Mouse (Mus musculus): Measurements from ENCODE around the gene Cnga3. TPM values are rescaled to one million over a fixed set of nuclear protein-coding genes. Genes with fewer than 3 reads are reported as not detected.
A peak's percentile ranks its signal among the peaks of the same experiment; 100 is the strongest.

Gene Cnga3
- polyA plus RNA-seq (2012; rRNA removed), result not detected in 2 replicates

DNA sequence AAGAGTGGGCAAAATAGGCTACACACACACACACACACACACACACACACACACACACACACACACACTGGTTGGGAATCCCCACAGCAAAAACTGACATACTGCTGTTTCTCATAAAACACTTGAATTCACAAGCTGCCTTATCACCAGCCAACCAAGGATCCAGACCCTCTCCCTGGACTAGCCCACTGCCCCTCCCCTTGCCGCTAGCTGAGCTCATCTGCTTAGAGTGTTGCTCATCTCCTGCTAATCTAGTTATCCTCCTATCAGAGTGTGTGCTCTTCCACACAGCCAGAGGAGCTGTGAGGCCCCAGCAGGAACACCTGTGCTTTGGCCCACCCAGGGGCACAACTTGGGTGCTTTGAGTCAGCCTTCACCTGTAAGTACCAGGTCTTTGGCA, at the start of gene Cnga3:
Gene Cnga3 (plus strand): TSS at position 291 of the 400 bp plus-strand sequence.
- Histone ChIP-seq H3K4me3 (ENCODE audit: insufficient read depth, low read depth, low read length) (no peak within 1 kb of the TSS), H3K27ac (ENCODE audit: insufficient read depth, low read depth, low read length) (no peak within 1 kb of the TSS), H3K36me3 (ENCODE audit: control insufficient read depth, insufficient read depth, low read length) (no peaks in the 10 kb centered on the region), H3K27me3 (replicated peaks; ENCODE audit: control insufficient read depth, insufficient read depth, low read length) (no peaks in the 10 kb centered on the region), H3K4me1 (ENCODE audit: control insufficient read depth, insufficient read depth, low read length) (no peaks in the 10 kb centered on the region)
- 56% methylated on average over 1 of the region's 1 CpGs for WGBS
- TF ChIP-seq CTCF (conservative IDR thresholded peaks at IDR 0.05; ENCODE audit: insufficient read depth, insufficient read length, low read depth, low read length) (no peak), POLR2A (IDR thresholded peaks at IDR 0.05; ENCODE audit: low read depth, low read length) (no peak)
- no peak for DNase-seq

DNA sequence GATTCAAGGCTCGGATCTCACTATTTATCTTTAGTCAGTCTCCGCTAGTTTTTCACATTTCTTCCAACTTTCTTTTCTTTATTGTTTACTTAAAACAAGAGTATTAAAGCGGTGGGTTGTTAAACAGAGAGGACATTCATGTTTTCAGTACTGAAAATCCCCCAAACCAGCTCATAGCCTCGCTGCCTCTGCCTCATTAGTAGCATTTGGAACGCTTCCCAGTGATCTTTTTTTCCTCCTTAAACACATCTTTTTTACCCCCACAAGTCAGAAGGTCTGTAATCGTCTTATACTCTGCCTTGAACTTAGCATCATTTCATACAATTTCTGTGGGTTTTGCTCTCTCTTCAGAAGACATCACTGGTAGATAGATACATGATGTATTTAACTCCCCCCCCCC, 48.2 kb upstream of the Cnga3 start:
- Histone ChIP-seq H3K27me3 (replicated peaks; ENCODE audit: control insufficient read depth, insufficient read depth, low read length) (no peaks in the 10 kb centered on the region), H3K4me3 (ENCODE audit: insufficient read depth, low read depth, low read length) (no peak overlapping the region), H3K27ac (ENCODE audit: insufficient read depth, low read depth, low read length) (no peak overlapping the region), H3K4me1 (ENCODE audit: control insufficient read depth, insufficient read depth, low read length) (no peaks in the 10 kb centered on the region), H3K36me3 (ENCODE audit: control insufficient read depth, insufficient read depth, low read length) (no peaks in the 10 kb centered on the region)
- no peak for DNase-seq
- 62% methylated on average over 6 of the region's 6 CpGs for WGBS
- TF ChIP-seq POLR2A (IDR thresholded peaks at IDR 0.05; ENCODE audit: low read depth, low read length), result no peak
- no peak for TF ChIP-seq CTCF (conservative IDR thresholded peaks at IDR 0.05; ENCODE audit: insufficient read depth, insufficient read length, low read depth, low read length)

- TF ChIP-seq POLR2A (IDR thresholded peaks at IDR 0.05; ENCODE audit: low read depth, low read length), result no peak
- TF ChIP-seq CTCF (conservative IDR thresholded peaks at IDR 0.05; ENCODE audit: insufficient read depth, insufficient read length, low read depth, low read length), result no peak
- WGBS, result 84% methylated on average over 7 of the region's 7 CpGs
- no peak overlapping the region for H3K4me3 ChIP-seq (ENCODE audit: insufficient read depth, low read depth, low read length)
- H3K27ac ChIP-seq (ENCODE audit: insufficient read depth, low read depth, low read length), result no peak overlapping the region
- H3K36me3 ChIP-seq (ENCODE audit: control insufficient read depth, insufficient read depth, low read length), result no peaks in the 10 kb centered on the region
- no peak for DNase-seq
- H3K4me1 ChIP-seq (ENCODE audit: control insufficient read depth, insufficient read depth, low read length), result no peaks in the 10 kb centered on the region
- no peaks in the 10 kb centered on the region for H3K27me3 ChIP-seq (replicated peaks; ENCODE audit: control insufficient read depth, insufficient read depth, low read length)
These were observed 46.3 kb upstream of the Cnga3 start for GRCm38 (mm10) chr1:37167918-37168317.

- Histone ChIP-seq H3K4me1 (ENCODE audit: control insufficient read depth, insufficient read depth, low read length) (no peaks in the 10 kb centered on the region), H3K36me3 (ENCODE audit: control insufficient read depth, insufficient read depth, low read length) (no peaks in the 10 kb centered on the region), H3K27ac (ENCODE audit: insufficient read depth, low read depth, low read length) (no peak overlapping the region), H3K27me3 (replicated peaks; ENCODE audit: control insufficient read depth, insufficient read depth, low read length) (no peaks in the 10 kb centered on the region), H3K4me3 (ENCODE audit: insufficient read depth, low read depth, low read length) (no peak overlapping the region)
- 78% methylated on average over 2 of the region's 2 CpGs for WGBS
- no peak for TF ChIP-seq POLR2A (IDR thresholded peaks at IDR 0.05; ENCODE audit: low read depth, low read length)
- peak; percentile 21; the same call in 1 of the 2 replicates for TF ChIP-seq CTCF (conservative IDR thresholded peaks at IDR 0.05; ENCODE audit: insufficient read depth, insufficient read length, low read depth, low read length)
- no peak for DNase-seq
These were observed 36.4 kb upstream of the Cnga3 start for GRCm38 (mm10) chr1:37177874-37178273.

- TF ChIP-seq CTCF (conservative IDR thresholded peaks at IDR 0.05; ENCODE audit: insufficient read depth, insufficient read length, low read depth, low read length), result no peak
- TF ChIP-seq POLR2A (IDR thresholded peaks at IDR 0.05; ENCODE audit: low read depth, low read length), result no peak
- no peaks in the 10 kb centered on the region for H3K36me3 ChIP-seq (ENCODE audit: control insufficient read depth, insufficient read depth, low read length)
- no peaks in the 10 kb centered on the region for H3K4me1 ChIP-seq (ENCODE audit: control insufficient read depth, insufficient read depth, low read length)
- no peaks in the 10 kb centered on the region for H3K27me3 ChIP-seq (replicated peaks; ENCODE audit: control insufficient read depth, insufficient read depth, low read length)
- WGBS, result 76% methylated on average over 5 of the region's 5 CpGs
- DNase-seq, result no peak
- no peak overlapping the region for H3K27ac ChIP-seq (ENCODE audit: insufficient read depth, low read depth, low read length)
- H3K4me3 ChIP-seq (ENCODE audit: insufficient read depth, low read depth, low read length), result no peak overlapping the region
These were observed 34.4 kb upstream of the Cnga3 start for GRCm38 (mm10) chr1:37179852-37180251.

DNA sequence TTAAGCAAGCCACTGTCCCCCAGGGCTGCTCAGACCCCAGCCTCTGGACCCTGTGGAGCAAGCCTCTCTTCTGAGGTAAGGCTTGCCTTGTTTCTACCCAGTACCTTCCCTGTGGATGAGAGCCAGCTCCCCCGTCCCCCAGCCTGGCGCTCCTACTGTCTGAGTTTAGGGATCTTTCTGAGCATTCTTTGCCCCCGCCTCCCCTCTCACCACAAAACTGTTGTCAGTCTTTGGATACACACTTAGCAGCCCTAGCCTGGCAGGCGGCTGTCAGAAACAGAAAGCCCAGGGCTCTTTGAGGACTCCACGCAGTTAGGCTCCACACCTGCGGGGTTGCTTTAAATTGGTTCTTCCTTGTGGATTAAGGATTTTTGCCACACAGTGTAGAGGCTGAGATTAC, 27.2 kb upstream of the Cnga3 start:
- no peaks in the 10 kb centered on the region for H3K4me1 ChIP-seq (ENCODE audit: control insufficient read depth, insufficient read depth, low read length)
- DNase-seq, result no peak
- TF ChIP-seq CTCF (conservative IDR thresholded peaks at IDR 0.05; ENCODE audit: insufficient read depth, insufficient read length, low read depth, low read length) (no peak), POLR2A (IDR thresholded peaks at IDR 0.05; ENCODE audit: low read depth, low read length) (no peak)
- no peak overlapping the region for H3K27ac ChIP-seq (ENCODE audit: insufficient read depth, low read depth, low read length)
- no peaks in the 10 kb centered on the region for H3K36me3 ChIP-seq (ENCODE audit: control insufficient read depth, insufficient read depth, low read length)
- no peak overlapping the region for H3K4me3 ChIP-seq (ENCODE audit: insufficient read depth, low read depth, low read length)
- 85% methylated on average over 6 of the region's 6 CpGs for WGBS
- H3K27me3 ChIP-seq (replicated peaks; ENCODE audit: control insufficient read depth, insufficient read depth, low read length), result no peaks in the 10 kb centered on the region

- 58% methylated on average over 4 of the region's 4 CpGs for WGBS
- no peak overlapping the region for H3K4me3 ChIP-seq (ENCODE audit: insufficient read depth, low read depth, low read length)
- TF ChIP-seq POLR2A (IDR thresholded peaks at IDR 0.05; ENCODE audit: low read depth, low read length) (no peak), CTCF (conservative IDR thresholded peaks at IDR 0.05; ENCODE audit: insufficient read depth, insufficient read length, low read depth, low read length) (no peak)
- H3K27me3 ChIP-seq (replicated peaks; ENCODE audit: control insufficient read depth, insufficient read depth, low read length), result no peaks in the 10 kb centered on the region
- peak; percentile 4 for DNase-seq
- no peaks in the 10 kb centered on the region for H3K4me1 ChIP-seq (ENCODE audit: control insufficient read depth, insufficient read depth, low read length)
- no peaks in the 10 kb centered on the region for H3K36me3 ChIP-seq (ENCODE audit: control insufficient read depth, insufficient read depth, low read length)
- H3K27ac ChIP-seq (ENCODE audit: insufficient read depth, low read depth, low read length), result no peak overlapping the region
These were observed 19.6 kb upstream of the Cnga3 start for GRCm38 (mm10) chr1:37194607-37195006.
